Mouse (Mus musculus): ENCODE results near the gene Zgpat.
A peak's percentile ranks its signal among the peaks of the same experiment; 100 is the strongest.

Zgpat gene

DNA sequence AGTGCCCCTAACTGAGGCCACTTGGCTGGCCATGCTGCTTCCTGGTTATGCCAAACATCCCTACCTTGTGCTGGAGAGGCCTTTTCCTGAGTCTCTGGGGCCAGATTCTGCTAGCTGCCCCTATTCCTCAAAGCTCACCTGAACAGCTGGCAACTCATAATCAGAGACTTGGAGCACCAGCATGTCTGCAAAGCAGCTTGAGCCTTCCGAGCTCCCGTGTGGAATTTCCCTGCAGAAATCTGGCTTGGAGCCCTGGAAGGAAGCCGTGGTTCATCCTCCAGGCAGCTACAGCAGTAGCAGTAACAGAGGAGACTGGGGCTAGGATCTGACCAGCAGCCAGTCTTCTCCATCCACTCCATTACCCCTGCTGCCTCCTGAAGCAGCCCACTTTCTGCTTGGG, 21.2 kb downstream of the Zgpat start:
- peak; percentile 40 for DNase-seq (ENCODE audit: low read depth)

DNA sequence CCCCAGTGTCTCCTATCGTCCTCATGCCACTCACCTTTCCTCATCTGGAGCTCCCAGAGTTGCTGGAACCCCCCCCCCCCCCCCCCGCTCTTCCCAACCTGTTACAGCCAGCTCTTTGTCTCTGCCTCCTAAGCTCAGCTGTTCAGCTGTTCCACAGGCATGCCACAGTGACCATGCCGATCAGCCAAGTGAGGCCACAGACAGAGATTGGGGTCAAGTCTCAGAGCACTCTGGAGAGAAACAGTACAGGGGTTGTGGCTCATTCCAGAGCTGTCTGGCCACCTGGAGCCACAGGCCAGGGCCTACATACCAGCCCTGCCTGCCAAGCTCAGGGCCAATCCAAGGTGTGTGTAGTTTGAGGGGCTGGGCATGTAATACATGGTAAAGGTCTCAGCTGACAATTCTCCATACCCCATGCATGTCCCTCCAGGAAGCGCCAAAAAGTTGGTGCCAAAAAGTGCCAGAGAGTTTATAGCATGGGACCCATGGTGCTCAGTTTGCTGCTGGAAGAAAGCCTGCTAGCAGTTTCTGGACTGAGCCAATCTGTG, 22.0 kb downstream of the Zgpat start:
- no peak for DNase-seq (ENCODE audit: low read depth)

- no peak for DNase-seq (ENCODE audit: low read depth)
Observed at GRCm38 (mm10) chr2:181390136-181390870, 25.6 kb downstream of the Zgpat start.

DNA sequence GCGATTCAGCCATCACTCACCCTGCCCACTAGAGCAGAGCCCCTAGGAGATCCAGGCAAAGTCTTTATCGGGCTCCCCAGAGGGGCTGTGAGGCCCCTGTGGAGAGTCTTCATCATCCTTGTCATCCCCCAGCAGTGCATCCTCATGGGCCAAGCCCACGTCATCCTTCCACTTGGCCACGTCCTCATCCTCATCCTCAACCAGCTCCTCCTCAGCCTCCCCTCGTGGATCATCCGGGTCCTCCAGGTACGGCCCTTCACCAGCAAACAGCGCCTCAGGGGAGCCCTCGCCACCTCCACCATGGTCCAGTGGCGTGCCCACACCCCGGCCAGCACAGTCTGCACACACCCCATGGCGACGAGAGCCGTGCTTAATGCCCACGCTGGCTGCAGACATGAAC, 26.3 kb downstream of the Zgpat start:
- no peak for DNase-seq (ENCODE audit: low read depth)

DNA sequence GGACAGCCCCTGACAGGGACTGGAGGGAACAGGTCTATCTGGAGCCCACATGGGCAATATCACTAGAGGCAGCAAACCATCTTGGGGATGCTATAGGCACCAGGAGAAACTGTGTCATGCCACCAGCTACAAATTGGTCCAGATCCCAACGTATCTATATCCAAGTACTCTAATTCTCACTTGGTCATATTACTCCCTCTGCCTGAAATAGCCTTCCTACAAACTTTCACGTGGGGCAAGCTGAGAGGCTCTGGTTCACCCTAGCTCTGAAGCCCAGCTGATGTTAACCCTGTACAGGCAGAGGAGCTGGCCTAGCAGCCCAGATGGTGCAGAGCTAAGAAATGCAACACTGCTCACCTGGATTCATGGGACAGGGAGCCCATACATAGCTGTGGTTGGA, 26.8 kb downstream of the Zgpat start:
- DNase-seq (ENCODE audit: low read depth) = no peak

GRCm38 (mm10) chr2:181392600-181393213, 28.0 kb downstream of the Zgpat start:
- DNase-seq (ENCODE audit: low read depth) = peak; percentile 95

GRCm38 (mm10) chr2:181394086-181394485, 29.4 kb downstream of the Zgpat start:
- no peak for DNase-seq (ENCODE audit: low read depth)

DNA sequence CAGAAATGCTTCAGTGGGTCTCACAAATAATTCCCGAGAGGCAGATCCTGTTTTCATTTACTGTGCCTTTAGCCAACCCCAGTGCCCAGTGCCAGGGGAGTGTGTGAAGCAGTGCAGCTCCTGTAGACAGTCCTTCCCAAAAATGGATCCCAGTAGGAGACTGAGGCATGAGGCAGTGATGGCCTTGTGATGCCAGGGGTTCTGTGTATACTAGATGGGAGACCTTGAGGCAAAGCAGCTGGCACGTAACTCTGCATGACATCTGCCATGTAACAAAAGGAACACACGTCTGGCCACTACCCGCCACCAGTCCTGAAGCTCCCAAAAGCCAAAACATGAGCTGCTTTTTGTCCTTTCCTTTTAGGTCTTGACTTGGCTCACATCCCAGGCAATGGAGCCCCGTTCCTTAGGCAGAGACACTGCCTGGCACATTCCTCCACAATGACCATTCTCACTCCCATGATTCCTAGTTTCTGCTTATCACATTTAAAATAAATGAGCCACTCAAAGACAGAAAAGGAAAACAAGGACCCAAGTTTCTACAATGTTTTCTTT, 32.6 kb downstream of the Zgpat start:
- DNase-seq (ENCODE audit: low read depth) = peak; percentile 34

DNA sequence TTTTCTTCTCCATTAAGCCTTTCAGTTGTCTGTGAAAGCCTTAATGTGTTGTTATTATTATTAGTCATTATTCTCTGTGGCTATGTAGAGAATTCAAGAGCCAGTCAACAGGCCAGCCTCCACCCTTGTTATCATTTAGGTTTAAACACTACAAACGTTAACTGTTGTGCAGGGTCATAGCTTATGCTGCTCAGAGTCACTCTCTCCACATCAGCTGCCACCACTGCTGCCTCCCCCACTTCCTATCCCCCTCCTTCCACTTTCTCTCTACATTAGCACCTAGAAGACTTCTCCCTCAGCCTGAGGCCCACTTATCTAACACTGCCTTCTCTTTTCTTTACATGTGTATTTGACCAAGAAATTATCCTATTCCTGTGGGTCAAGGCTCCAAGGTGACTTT, 36.8 kb downstream of the Zgpat start:
- no peak for DNase-seq (ENCODE audit: low read depth)

- DNase-seq (ENCODE audit: low read depth) = no peak
Observed at GRCm38 (mm10) chr2:181403722-181404121, 39.0 kb downstream of the Zgpat start.

GRCm38 (mm10) chr2:181409643-181410042, 44.9 kb downstream of the Zgpat start:
- DNase-seq (ENCODE audit: low read depth) = no peak

DNA sequence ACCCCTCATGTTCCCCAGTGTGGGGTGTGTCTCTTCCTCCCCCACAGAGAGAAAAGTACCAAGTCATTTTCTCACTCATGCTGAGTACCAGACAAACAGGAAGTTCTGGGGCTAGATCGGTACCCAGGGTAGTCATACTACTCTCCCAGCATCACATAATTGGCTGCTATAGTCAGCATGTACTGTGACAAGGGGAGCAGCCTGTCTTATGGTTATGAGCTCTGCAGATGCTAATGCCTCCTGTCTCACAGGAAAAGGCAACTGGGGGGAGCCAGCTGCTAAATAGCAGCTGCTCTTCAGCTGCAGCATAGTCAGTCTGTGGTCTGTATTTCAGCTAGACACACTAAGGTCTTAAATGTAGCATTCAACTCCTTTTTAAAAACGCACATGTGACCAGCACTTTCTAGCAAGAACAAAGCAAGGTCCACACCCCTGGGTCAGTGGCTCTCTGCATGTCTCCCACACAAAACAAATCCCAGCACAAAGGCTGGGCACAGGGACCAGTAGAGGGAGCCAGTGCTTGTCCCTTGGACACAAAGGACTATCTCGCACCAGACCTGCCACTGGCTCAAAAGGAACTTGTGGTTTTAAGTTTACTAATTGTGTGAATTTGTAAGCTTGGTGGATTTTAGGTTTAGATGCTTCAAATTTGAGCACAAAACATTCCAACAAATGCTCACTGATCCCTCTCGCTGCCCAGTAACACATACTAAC, 46.2 kb downstream of the Zgpat start:
- peak; percentile 90 for DNase-seq (ENCODE audit: low read depth)

- DNase-seq (ENCODE audit: low read depth) = peak; percentile 92
Observed at GRCm38 (mm10) chr2:181413141-181413540, 48.4 kb downstream of the Zgpat start.

DNA sequence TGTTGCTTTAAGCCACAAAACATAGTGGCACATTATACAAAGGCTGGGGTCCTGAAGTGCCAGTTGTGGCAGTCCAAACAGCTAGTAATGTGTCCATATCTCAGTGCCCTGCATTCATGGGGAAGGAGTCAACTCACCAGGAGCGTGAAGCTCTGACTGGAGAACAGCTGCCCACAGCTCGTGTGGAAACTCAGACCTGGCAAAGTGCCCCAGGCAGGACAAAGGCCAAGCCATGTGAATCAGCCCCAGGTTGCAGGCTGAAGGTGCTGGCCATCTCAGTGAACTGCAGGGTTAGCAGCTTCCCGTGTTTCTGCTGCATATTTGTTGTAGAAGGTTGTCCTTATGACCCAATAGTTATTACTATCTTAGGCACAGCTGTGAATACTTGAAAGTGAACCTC, 51.2 kb downstream of the Zgpat start:
- DNase-seq (ENCODE audit: low read depth) = peak; percentile 51

- no peak for DNase-seq (ENCODE audit: low read depth)
Observed at GRCm38 (mm10) chr2:181419359-181419758, 54.6 kb downstream of the Zgpat start.

GRCm38 (mm10) chr2:181420426-181420825, 55.7 kb downstream of the Zgpat start:
- DNase-seq (ENCODE audit: low read depth) = no peak

DNA sequence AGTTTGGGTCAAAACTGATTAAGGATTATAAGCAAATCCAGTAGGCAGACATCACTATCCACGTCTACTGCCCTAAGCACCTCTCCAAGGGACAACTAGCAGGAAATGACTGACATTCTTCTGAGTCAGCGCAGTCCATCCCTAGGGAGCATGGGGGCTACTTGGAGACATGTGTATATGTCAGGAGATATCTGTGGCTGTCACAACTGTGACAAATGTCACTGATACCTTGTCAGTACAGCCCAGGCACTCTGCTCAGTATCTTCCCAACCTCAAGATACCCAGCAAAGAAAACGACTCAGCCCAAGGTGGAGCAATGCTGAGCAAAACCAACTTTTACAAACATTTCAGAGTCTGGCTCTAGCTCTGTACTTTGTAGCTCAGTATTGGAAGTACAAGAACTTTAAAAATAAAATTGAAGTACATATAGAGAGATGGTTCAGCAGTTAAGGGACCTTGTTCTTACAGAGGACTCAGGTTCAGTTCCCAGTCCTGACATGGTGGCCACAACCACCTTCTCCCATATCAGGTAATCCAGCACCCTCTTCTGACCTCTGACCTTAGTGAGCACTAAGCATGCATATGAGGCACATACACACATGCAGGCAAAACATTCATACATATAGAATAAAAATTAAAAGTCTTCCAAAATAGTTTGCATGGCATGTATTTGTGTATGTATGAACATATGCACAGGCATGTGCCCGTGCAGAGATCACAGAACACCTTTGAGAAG, 56.3 kb downstream of the Zgpat start:
- DNase-seq (ENCODE audit: low read depth) = no peak

GRCm38 (mm10) chr2:181423834-181424233, 59.1 kb downstream of the Zgpat start:
- DNase-seq (ENCODE audit: low read depth) = no peak
